Mouse (Mus musculus) midbrain, embryonic 10.5 days (tissue): Measurements from ENCODE around the gene Parvg. TPM values are rescaled to one million over a fixed set of nuclear protein-coding genes. Genes with fewer than 3 reads are reported as not detected.

Experiments
- DNase-seq: peaks from one replicate; pipeline ENCODE4 v3.0.0-alpha.2; 2017; ENCODE audit warnings: low spot score
- H3K27ac ChIP-seq: fragments of 300-500 bp; sonication (generic); replicated peaks from 2 replicates; pipeline ENCODE4 v1.5.1; 2016; ENCODE audit warnings: mild to moderate bottlenecking
- H3K27me3 ChIP-seq: fragments of 300-500 bp; sonication (generic); 2 replicates; pipeline ENCODE4 v1.6.1; 2016; ENCODE audit warnings: low read depth, mild to moderate bottlenecking; ENCODE audit not compliant: poor library complexity, severe bottlenecking
- H3K36me3 ChIP-seq: fragments of 300-500 bp; sonication (generic); 2 replicates; pipeline ENCODE4 v1.6.1; 2016; ENCODE audit warnings: mild to moderate bottlenecking, moderate library complexity
- H3K4me1 ChIP-seq: fragments of 300-500 bp; sonication (generic); 2 replicates; pipeline ENCODE4 v1.6.1; 2016
- H3K4me3 ChIP-seq: fragments of 300-500 bp; sonication (generic); 2 replicates; pipeline ENCODE4 v1.5.1; 2016; ENCODE audit warnings: mild to moderate bottlenecking, moderate library complexity
- H3K9me3 ChIP-seq: fragments of 300-500 bp; sonication (generic); replicated peaks from 2 replicates; pipeline ENCODE4 v1.6.1; 2016; ENCODE audit warnings: mild to moderate bottlenecking
- WGBS: fragments of 180-500 bp; shearing (Covaris S2); methylation state at CpG from one replicate; pipeline ENCODE4 v1.1.7; 2016; 5-methylcytosine and 5-hydroxymethylcytosine counted together
- polyA plus RNA-seq: library from polyadenylated mRNA; unstranded; fragments of >200 nt; fragmentation: Nextera tagmentation; extraction: Ambion mirVana; gene quantifications from 2 replicates; pipeline ENCODE4 v1.2.1, GENCODE M21; 2016

Parvg gene
- polyA plus RNA-seq, 1 experiment from 2014 or later = 0.89 TPM

- Histone ChIP-seq H3K9me3 (no peaks in the 10 kb centered on the region), H3K4me3 (no peak overlapping the region), H3K27ac (no peak overlapping the region; the same call in 1 of the 2 replicates), H3K36me3 (no peaks in the 10 kb centered on the region), H3K27me3 (0 out of 2 replicates have a peak, but pooled peaks cover 1% of the 10 kb centered on the region), H3K4me1 (peaks cover 21% of the 10 kb centered on the region)
- DNase-seq = no peak
- 90% methylated on average over 4 of the region's 4 CpGs for WGBS
Measured at GRCm38 (mm10) chr15:84331066-84331612, 7.3 kb downstream of the Parvg start.

- no peak for DNase-seq
- no peaks in the 10 kb centered on the region for H3K27me3 ChIP-seq
- H3K27ac ChIP-seq = no peak overlapping the region
- 0 out of 2 replicates have a peak, but pooled peaks cover 10% of the 10 kb centered on the region for H3K4me1 ChIP-seq
- no peaks in the 10 kb centered on the region for H3K9me3 ChIP-seq
- no peak overlapping the region for H3K4me3 ChIP-seq
- 86% methylated on average over 12 of the region's 12 CpGs for WGBS
- no peaks in the 10 kb centered on the region for H3K36me3 ChIP-seq
Measured at GRCm38 (mm10) chr15:84336281-84336817, 12.5 kb downstream of the Parvg start.

DNA sequence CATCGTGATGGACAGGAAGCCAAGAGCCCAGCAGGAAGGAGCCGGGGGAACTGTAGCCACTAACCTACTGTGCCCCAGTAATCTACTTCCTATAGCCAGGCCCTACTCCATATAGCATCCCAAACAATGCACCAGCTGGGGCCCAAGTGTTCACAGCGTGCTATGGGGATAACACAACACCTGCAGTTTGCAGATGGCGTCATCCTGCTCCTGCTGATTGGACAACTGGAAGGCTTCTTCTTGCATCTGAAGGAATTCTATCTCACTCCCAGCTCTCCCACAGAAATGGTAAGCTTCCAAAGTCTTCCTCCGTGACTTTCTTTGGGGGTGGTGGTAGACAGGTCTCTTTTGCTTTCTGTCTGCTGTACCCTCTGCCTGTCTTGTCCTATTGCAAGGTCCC is 13.8 kb downstream of the Parvg start:
- Histone ChIP-seq H3K9me3 (no peaks in the 10 kb centered on the region), H3K27ac (no peak overlapping the region), H3K4me3 (no peak overlapping the region), H3K36me3 (no peaks in the 10 kb centered on the region), H3K27me3 (no peaks in the 10 kb centered on the region), H3K4me1 (0 out of 2 replicates have a peak, but pooled peaks cover 7% of the 10 kb centered on the region)
- 75% methylated on average over 5 of the region's 5 CpGs for WGBS
- no peak for DNase-seq

DNA sequence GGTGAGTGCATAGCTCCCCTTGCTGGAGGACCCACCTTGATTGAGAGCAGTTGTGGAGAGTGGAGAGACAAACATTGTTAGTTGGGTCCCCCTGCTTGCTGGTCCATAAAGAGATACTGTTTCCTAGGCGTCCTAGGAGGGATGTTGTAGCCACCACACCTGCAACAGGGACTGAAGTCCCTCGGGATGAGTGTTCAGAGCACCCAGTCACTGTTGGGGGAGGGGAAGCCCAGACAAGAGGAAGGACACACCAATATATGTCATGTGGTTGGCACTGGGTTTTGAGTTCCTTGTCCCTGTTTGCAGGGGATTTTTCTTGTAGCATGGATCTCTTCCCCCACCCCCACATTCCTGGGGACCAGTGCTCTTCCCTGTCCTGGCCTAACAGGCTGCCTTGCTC is 17.1 kb downstream of the Parvg start:
- Histone ChIP-seq H3K4me1 (peaks cover 21% of the 10 kb centered on the region), H3K27ac (no peak overlapping the region), H3K27me3 (no peaks in the 10 kb centered on the region), H3K9me3 (no peaks in the 10 kb centered on the region), H3K36me3 (no peaks in the 10 kb centered on the region), H3K4me3 (no peak overlapping the region)
- DNase-seq = no peak
- WGBS = 75% methylated on average over 2 of the region's 2 CpGs

- Histone ChIP-seq H3K9me3 (peaks cover 12% of the 10 kb centered on the region), H3K27me3 (no peaks in the 10 kb centered on the region), H3K4me1 (peaks cover 43% of the 10 kb centered on the region), H3K4me3 (no peak overlapping the region), H3K36me3 (no peaks in the 10 kb centered on the region), H3K27ac (no peak overlapping the region)
- DNase-seq = no peak
- WGBS = 95% methylated on average over 4 of the region's 4 CpGs
Measured at GRCm38 (mm10) chr15:84348769-84349168, 24.9 kb downstream of the Parvg start.

GRCm38 (mm10) chr15:84349915-84350738 is 26.3 kb downstream of the Parvg start:
- H3K36me3 ChIP-seq = no peaks in the 10 kb centered on the region
- H3K4me1 ChIP-seq = peaks cover 32% of the 10 kb centered on the region
- H3K9me3 ChIP-seq = peaks cover 12% of the 10 kb centered on the region
- H3K4me3 ChIP-seq = no peak overlapping the region
- H3K27me3 ChIP-seq = no peaks in the 10 kb centered on the region
- H3K27ac ChIP-seq = peak overlapping the region; percentile 55; the same call in 1 of the 2 replicates
- 72% methylated on average over 14 of the region's 14 CpGs for WGBS
- peak; percentile 23 for DNase-seq

GRCm38 (mm10) chr15:84351342-84351741 is 27.5 kb downstream of the Parvg start:
- 87% methylated on average over 7 of the region's 7 CpGs for WGBS
- 0 out of 2 replicates have a peak overlapping the region, but pooled peaks have one; percentile 70 for H3K27ac ChIP-seq
- H3K9me3 ChIP-seq = peaks cover 12% of the 10 kb centered on the region
- H3K36me3 ChIP-seq = no peaks in the 10 kb centered on the region
- H3K4me3 ChIP-seq = no peak overlapping the region
- H3K27me3 ChIP-seq = no peaks in the 10 kb centered on the region
- peaks cover 29% of the 10 kb centered on the region for H3K4me1 ChIP-seq
- DNase-seq = no peak

GRCm38 (mm10) chr15:84351915-84352844 is 28.4 kb downstream of the Parvg start:
- peak overlapping the region; percentile 70 for H3K27ac ChIP-seq
- H3K36me3 ChIP-seq = no peaks in the 10 kb centered on the region
- H3K27me3 ChIP-seq = no peaks in the 10 kb centered on the region
- 78% methylated on average over 21 of the region's 21 CpGs for WGBS
- no peak overlapping the region for H3K4me3 ChIP-seq
- peaks cover 29% of the 10 kb centered on the region for H3K4me1 ChIP-seq
- peaks cover 12% of the 10 kb centered on the region for H3K9me3 ChIP-seq
- no peak for DNase-seq

GRCm38 (mm10) chr15:84355081-84355480 is 31.3 kb downstream of the Parvg start:
- 83% methylated on average over 5 of the region's 5 CpGs for WGBS
- peaks cover 26% of the 10 kb centered on the region for H3K4me1 ChIP-seq
- no peak overlapping the region for H3K4me3 ChIP-seq
- no peak for DNase-seq
- H3K9me3 ChIP-seq = no peaks in the 10 kb centered on the region
- no peaks in the 10 kb centered on the region for H3K36me3 ChIP-seq
- H3K27ac ChIP-seq = no peak overlapping the region
- H3K27me3 ChIP-seq = no peaks in the 10 kb centered on the region

DNA sequence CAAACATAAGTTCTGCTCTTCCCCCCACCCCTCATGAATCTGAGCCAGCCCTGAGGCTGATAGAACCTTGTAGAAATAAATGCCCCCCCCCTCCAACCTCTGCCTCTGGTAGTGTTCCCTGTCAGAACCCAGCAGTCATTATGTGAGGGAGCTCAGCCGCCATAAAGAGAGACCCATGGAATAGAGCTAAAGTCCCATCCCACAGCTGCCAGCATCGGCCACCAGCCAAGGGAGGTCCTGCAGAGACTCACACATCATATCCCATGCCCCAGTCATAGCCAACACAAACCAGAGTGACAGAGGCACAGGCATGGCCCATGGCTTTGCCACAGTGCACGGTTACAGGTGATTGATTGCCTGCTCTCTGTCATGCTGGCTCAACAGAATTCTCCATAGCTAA is 40.9 kb downstream of the Parvg start:
- H3K36me3 ChIP-seq = no peaks in the 10 kb centered on the region
- H3K4me3 ChIP-seq = no peak overlapping the region
- DNase-seq = no peak
- H3K27ac ChIP-seq = no peak overlapping the region
- H3K9me3 ChIP-seq = peaks cover 8% of the 10 kb centered on the region; the same call in 1 of the 2 replicates
- H3K27me3 ChIP-seq = no peaks in the 10 kb centered on the region
- WGBS = 90% methylated on average over 3 of the region's 3 CpGs
- peaks cover 6% of the 10 kb centered on the region for H3K4me1 ChIP-seq

DNA sequence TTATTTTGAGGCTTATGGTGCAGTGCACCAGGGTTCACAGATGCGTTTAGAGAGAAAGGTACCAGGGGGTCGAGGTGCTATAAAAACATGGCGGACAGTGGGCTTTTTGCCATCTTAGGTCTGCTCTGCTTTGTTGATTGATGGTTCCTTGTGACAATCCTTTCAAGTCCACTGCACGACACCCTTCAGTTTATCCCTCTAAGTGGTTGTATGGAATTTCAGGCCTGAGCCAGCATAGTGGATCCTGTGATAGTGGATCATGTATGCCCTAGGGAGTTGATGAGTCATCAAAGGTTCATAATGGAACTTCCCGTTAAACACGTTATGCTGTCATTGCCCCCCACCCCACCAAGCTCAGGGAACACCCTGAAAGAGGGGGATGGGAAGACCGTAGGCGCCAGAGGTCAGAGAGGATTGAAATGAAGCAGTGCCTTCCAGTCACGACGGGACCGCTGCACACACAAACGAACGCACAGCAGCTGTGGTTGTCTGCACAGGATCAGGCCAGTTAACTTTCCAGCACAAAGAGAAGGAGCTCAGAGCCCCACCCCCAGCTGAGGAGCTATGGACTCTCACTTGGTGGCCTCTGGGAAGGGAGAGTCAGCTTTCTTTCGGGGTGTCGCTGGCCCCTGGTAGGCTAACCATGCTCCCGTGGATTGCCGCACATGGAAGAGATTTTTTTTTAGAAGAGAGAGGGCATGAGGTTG is 42.0 kb downstream of the Parvg start:
- H3K36me3 ChIP-seq = no peaks in the 10 kb centered on the region
- no peaks in the 10 kb centered on the region for H3K27me3 ChIP-seq
- WGBS = 81% methylated on average over 17 of the region's 17 CpGs
- H3K4me3 ChIP-seq = no peak overlapping the region
- H3K27ac ChIP-seq = peak overlapping the region; percentile 57
- H3K4me1 ChIP-seq = peaks cover 6% of the 10 kb centered on the region
- H3K9me3 ChIP-seq = peaks cover 8% of the 10 kb centered on the region; the same call in 1 of the 2 replicates
- DNase-seq = no peak

GRCm38 (mm10) chr15:84366574-84366989 is 42.8 kb downstream of the Parvg start:
- H3K4me1 ChIP-seq = peaks cover 6% of the 10 kb centered on the region
- no peaks in the 10 kb centered on the region for H3K36me3 ChIP-seq
- DNase-seq = no peak
- no peaks in the 10 kb centered on the region for H3K27me3 ChIP-seq
- H3K27ac ChIP-seq = no peak overlapping the region
- WGBS = 93% methylated on average over 10 of the region's 10 CpGs
- H3K4me3 ChIP-seq = no peak overlapping the region
- peaks cover 8% of the 10 kb centered on the region; the same call in 1 of the 2 replicates for H3K9me3 ChIP-seq
